Mouse (Mus musculus) C2C12 (cell line): ENCODE data around the gene Trim14. TPM values are rescaled to one million over a fixed set of nuclear protein-coding genes. Genes with fewer than 3 reads are reported as not detected.

ENCODE experiments used
- H3K27me3 ChIP-seq: one replicate; pipeline ENCODE4 v1.6.1; 2011; ENCODE audit not compliant: control insufficient read depth, insufficient read depth, insufficient read length
- H3K36me3 ChIP-seq: one replicate; pipeline ENCODE4 v1.6.1; 2011; ENCODE audit not compliant: control insufficient read depth, insufficient read depth
- H3K4me3 ChIP-seq: one replicate; pipeline ENCODE4 v1.5.1; 2011; ENCODE audit warnings: mild to moderate bottlenecking, control low read depth; ENCODE audit not compliant: poor library complexity, insufficient read depth, severe bottlenecking
- H3K79me2 ChIP-seq: one replicate; pipeline ENCODE4 v1.6.1; 2011; ENCODE audit not compliant: control insufficient read depth, insufficient read depth
- H3K79me3 ChIP-seq: one replicate; pipeline ENCODE4 v1.6.1; 2011; ENCODE audit warnings: low read depth, control low read depth
- H3ac ChIP-seq: one replicate; pipeline ENCODE3; 2011; ENCODE audit warnings: low read depth; ENCODE audit not compliant: control insufficient read depth, insufficient read length
- CEBPB ChIP-seq: IDR thresholded peaks from one replicate; pipeline ENCODE4 v1.6.1; 2011; ENCODE audit warnings: low read depth, mild to moderate bottlenecking, control low read depth, moderate library complexity
- CTCF ChIP-seq: IDR thresholded peaks from one replicate; pipeline ENCODE4 v1.5.1; 2011; ENCODE audit not compliant: control insufficient read depth, insufficient read depth, insufficient read length
- FOSL1 ChIP-seq: IDR thresholded peaks from one replicate; pipeline ENCODE4 v1.8.0; 2011; ENCODE audit warnings: mild to moderate bottlenecking, low read length; ENCODE audit not compliant: poor library complexity, insufficient read depth, severe bottlenecking
- MAX ChIP-seq: IDR thresholded peaks from one replicate; pipeline ENCODE4 v1.6.1; 2011; ENCODE audit warnings: mild to moderate bottlenecking, control low read depth
- MYOD1 ChIP-seq: IDR thresholded peaks from one replicate; pipeline ENCODE4 v1.6.1; 2011; ENCODE audit warnings: low read depth; ENCODE audit not compliant: control insufficient read depth, insufficient read length
- MYOG ChIP-seq: IDR thresholded peaks from one replicate; pipeline ENCODE4 v1.6.1; 2011; ENCODE audit not compliant: control insufficient read depth, insufficient read length; ENCODE audit errors: extremely low read depth
- USF1 ChIP-seq: IDR thresholded peaks from one replicate; pipeline ENCODE4 v1.6.1; 2011; ENCODE audit warnings: low read depth, mild to moderate bottlenecking, control low read depth, moderate library complexity
- polyA plus RNA-seq: library from polyadenylated mRNA; unstranded; fragments of >200 nt; fragmentation: generic; extraction: Trizol; gene quantifications from one replicate; pipeline ENCODE4 v1.2.1, GENCODE M21; 2012; ENCODE audit warnings: missing spikeins

Trim14 gene
- polyA plus RNA-seq, 1 experiment, result 0.12 TPM

DNA sequence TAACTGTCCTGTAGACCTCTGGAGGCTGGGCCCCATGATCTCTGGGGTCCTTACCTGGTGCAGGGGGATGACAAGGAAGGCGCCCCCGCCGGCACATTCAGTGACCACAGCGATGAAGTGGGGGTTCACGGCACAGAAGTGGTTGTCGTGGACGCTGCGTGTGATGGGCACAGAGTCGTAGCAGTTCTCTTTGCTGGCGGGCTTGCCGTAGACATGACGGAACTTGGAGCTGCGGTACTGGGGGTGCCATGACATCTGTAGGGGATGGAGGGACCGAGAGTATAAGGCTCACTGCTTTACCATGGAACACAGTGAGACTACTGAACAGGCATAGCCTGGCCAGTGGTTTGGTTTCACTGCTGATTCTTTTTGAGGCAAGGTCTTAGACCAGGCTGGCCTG is 26.9 kb upstream of the Trim14 start:
- H3K79me2 ChIP-seq, result no peaks in the 10 kb centered on the region
- TF ChIP-seq MYOG, result no peak
- no peak for TF ChIP-seq CEBPB
- no peak for TF ChIP-seq MAX
- no peak for TF ChIP-seq MYOD1
- no peak for TF ChIP-seq CTCF
- no peak for TF ChIP-seq USF1
- no peak for TF ChIP-seq FOSL1
- H3ac ChIP-seq, result no peak overlapping the region
- H3K36me3 ChIP-seq, result no peaks in the 10 kb centered on the region
- H3K27me3 ChIP-seq, result no peaks in the 10 kb centered on the region
- no peak overlapping the region for H3K4me3 ChIP-seq
- H3K79me3 ChIP-seq, result no peaks in the 10 kb centered on the region

DNA sequence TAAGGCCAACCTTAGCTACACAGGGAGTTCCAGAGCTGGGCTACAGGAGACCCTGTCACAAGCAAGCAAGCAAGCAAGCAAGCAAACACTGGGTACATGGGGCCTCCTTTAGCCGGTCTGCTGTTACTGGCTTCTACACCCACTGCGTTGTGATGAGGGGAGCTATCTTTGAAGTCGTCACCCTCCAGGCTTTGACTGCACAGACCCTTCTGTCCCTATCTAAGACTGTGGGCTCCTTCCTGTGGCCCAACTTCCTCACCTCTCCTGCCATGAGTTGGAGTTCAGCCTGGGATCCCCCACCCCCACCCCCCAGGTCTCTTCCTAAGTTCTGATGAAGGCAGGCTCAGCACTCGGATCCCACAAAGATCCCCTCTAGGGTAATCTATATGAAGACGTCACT is 26.1 kb upstream of the Trim14 start:
- TF ChIP-seq CEBPB, result no peak
- TF ChIP-seq USF1, result no peak
- no peak for TF ChIP-seq FOSL1
- TF ChIP-seq CTCF, result no peak
- no peak for TF ChIP-seq MYOG
- TF ChIP-seq MAX, result no peak
- TF ChIP-seq MYOD1, result no peak

DNA sequence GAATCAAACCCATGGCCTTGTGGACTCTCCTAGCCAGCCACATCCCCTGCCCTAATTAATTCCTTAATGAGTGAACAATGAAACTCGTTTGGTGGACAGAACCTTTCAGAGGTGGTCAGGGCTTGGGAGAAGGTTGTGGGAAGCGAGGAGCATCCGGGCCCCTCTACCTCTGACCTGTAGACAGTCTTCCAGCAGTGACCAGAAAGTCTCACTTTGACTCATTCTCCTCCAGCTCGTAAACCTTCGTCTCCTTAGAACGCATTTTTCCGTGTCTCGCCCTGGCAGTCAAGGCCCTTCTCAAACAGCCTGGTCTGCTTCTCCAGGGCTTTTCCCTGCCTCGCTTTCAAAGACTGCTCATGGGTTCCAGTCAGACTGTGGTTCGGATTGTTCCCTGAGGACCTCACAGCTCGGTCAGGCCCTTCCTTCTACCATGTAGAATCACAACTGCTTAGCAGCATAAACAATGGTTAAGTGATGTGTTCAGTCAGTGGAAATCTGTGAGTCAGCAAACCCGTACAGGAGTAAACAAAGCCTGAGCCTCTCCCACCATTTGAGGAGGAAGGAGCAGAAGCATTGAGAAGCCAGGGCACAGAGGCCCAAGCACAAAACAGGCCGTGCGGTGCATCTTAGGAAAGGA is 24.2 kb upstream of the Trim14 start:
- Histone ChIP-seq H3K4me3 (no peak overlapping the region), H3K36me3 (no peaks in the 10 kb centered on the region), H3K79me2 (no peaks in the 10 kb centered on the region), H3K79me3 (no peaks in the 10 kb centered on the region), H3K27me3 (no peaks in the 10 kb centered on the region), H3ac (no peak overlapping the region)
- TF ChIP-seq MYOD1 (no peak), FOSL1 (no peak), CTCF (no peak), CEBPB (no peak), MAX (no peak), USF1 (no peak), MYOG (no peak)

More for the DNA sequence above, 26.1 kb upstream of the Trim14 start:
- no peak overlapping the region for H3K4me3 ChIP-seq
- H3ac ChIP-seq, result no peak overlapping the region
- no peaks in the 10 kb centered on the region for H3K79me2 ChIP-seq
- no peaks in the 10 kb centered on the region for H3K27me3 ChIP-seq
- no peaks in the 10 kb centered on the region for H3K36me3 ChIP-seq
- no peaks in the 10 kb centered on the region for H3K79me3 ChIP-seq

DNA sequence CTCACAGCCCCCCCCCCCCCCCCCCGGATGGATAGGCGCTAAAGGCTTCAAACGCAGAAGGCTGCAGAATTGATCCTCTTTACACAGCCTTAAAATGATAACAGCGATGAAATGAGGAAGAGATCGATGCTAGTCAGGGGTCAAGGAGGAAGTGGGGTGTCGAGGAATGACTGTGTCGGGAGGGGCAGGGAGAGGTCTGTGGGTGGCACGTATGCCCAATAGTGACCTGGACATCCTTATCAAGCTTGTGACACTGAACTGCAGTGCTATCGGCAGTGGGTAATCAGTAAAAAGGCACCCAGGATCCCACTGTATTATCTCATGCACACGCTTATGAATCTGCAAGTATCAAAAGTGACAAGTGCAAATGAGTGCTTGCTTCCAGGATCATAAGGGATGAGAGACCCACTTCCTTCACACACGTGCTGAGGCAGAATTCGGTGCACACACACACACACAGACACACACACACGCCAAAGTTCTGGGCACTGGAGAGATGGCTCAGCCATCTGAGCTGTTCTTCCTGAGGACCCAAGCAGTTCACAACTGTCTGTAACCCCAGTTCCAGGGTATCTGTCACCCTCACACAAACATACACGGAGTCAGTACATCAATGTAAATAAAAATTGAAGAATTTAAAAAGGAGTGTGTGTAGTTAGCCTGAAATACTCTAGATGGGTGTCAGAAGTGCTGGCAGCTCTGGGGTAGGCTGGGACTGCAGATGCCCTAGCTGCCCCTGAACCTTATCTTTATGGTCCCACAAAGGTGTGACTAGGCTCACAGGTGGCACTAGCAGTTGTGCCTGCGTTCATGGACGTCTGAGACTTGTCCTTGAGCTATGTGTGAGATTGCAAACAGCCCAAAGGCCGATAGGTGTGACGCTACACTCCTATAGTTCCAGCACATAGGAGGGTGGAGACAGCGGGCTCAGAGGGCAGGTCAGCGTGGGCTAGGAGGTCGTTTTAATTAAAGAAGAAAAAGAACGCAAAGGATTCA is 23.0 kb upstream of the Trim14 start:
- TF ChIP-seq CTCF (no peak), CEBPB (no peak), USF1 (no peak), MYOD1 (no peak), MYOG (no peak), FOSL1 (no peak), MAX (no peak)
- Histone ChIP-seq H3ac (no peak overlapping the region), H3K79me3 (no peaks in the 10 kb centered on the region), H3K36me3 (no peaks in the 10 kb centered on the region), H3K79me2 (no peaks in the 10 kb centered on the region), H3K27me3 (no peaks in the 10 kb centered on the region), H3K4me3 (no peak overlapping the region)

DNA sequence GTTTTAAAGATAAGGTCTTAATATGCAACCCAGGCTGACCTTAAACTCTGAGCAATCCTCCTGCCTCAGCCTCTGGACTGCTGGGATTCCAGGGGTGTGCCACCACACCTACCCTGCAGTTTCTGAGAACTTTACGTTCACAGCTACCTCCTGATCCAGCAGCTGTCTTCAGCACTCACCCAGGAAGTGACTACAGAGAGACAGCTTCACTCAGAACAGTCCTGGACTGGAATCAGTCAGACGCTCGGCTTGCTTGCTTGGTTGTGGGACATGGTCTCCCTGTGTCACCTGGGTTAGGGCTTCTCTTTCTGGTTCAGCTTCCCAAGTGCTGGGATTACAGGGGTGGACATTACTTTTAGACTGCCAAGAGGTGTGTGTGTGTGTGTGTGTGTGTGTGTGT is 21.0 kb upstream of the Trim14 start:
- Histone ChIP-seq H3K4me3 (no peak overlapping the region), H3K79me2 (no peaks in the 10 kb centered on the region), H3K79me3 (no peaks in the 10 kb centered on the region), H3ac (no peak overlapping the region), H3K27me3 (no peaks in the 10 kb centered on the region), H3K36me3 (no peaks in the 10 kb centered on the region)
- no peak for TF ChIP-seq CTCF
- TF ChIP-seq USF1, result no peak
- no peak for TF ChIP-seq CEBPB
- TF ChIP-seq MAX, result no peak
- TF ChIP-seq FOSL1, result no peak
- no peak for TF ChIP-seq MYOG
- TF ChIP-seq MYOD1, result no peak
